Mouse (Mus musculus): ENCODE data around the gene Celf2.

- TF ChIP-seq CTCF (IDR thresholded peaks at IDR 0.05; ENCODE audit: extremely low read depth, insufficient read depth, insufficient read length, insufficient replicate concordance) (no peak), POLR2A (IDR thresholded peaks at IDR 0.05; ENCODE audit: low read depth, low read length) (no peak)
Observed at GRCm38 (mm10) chr2:6726071-6726470, 783.3 kb downstream of the Celf2 start.
